Comparison of ENCODE assay signal across 14 mouse cellular contexts in genomic region chr10:39639783-39640182, GRCm38 (mm10). TPM values are rescaled to one million over a fixed set of nuclear protein-coding genes. Genes with fewer than 3 reads are reported as not detected.
DNase-seq lines count a peak whose midpoint lies in the region; ATAC-seq and TF ChIP-seq lines count a peak whose summit lies in the region.
"Had no signal": no experiment of that assay in that cellular context is flagged by ENCODE, and none has a peak within 500 bp of the region (broad histone marks: within the 10 kb centered on the region; RNA-seq: fewer than 3 reads in every experiment).

No protein-coding gene starts in this region.

- TF ChIP-seq POLR2A in testis, adult 2 months (IDR thresholded peaks at IDR 0.05; ENCODE audit: control insufficient read depth, low read depth, low read length) = no peak

- WGBS in limb, embryonic 15.5 days = 79% methylated on average over 5 of the region's 5 CpGs

- peak; percentile 44 to 71 for DNase-seq in heart, adult 18-20 months
- no peak for DNase-seq in heart, postnatal 14 days
- DNase-seq in testis, postnatal 14 days (ENCODE audit: low spot score) = no peak
- DNase-seq in layer of hippocampus, postnatal 14 days (ENCODE audit: low spot score in 2 of 2) = no peak
- no peak for DNase-seq in cerebellum, adult 11-12 months
- DNase-seq: cerebellum, adult 9-11 months; right cerebral cortex, adult 18-20 months had no signal

- no peak overlapping the region for H3K4me2 ChIP-seq in limb, embryonic 15.5 days
- H3K4me2 ChIP-seq: heart, embryonic 15.5 days; hindbrain, embryonic 15.5 days; midbrain, embryonic 15.5 days had no signal

- intact Hi-C loops in heart, postnatal 14 days (cut with DNase I) = no loop called here

- ATAC-seq in limb, embryonic 15.5 days (ENCODE audit: insufficient number of reproducible peaks, low FRiP score, low TSS enrichment, low read depth) = no peak

- no peaks in the 10 kb centered on the region for H3K27me3 ChIP-seq in testis, adult 2 months (ENCODE audit: control insufficient read depth, insufficient read depth, low read length)
- no peaks in the 10 kb centered on the region for H3K27me3 ChIP-seq in limb, embryonic 15.5 days
- H3K27me3 ChIP-seq: heart, embryonic 15.5 days; hindbrain, embryonic 15.5 days; midbrain, embryonic 15.5 days had no signal

- H3K9ac ChIP-seq in limb, embryonic 15.5 days = no peak overlapping the region
- H3K9ac ChIP-seq: heart, embryonic 15.5 days; hindbrain, embryonic 15.5 days; midbrain, embryonic 15.5 days had no signal

- no peaks in the 10 kb centered on the region for H3K36me3 ChIP-seq in testis, adult 2 months (ENCODE audit: control insufficient read depth, insufficient read depth, low read length)
- peaks cover 10% of the 10 kb centered on the region; the same call in 1 of the 2 replicates for H3K36me3 ChIP-seq in limb, embryonic 15.5 days
- H3K36me3 ChIP-seq: hindbrain, embryonic 15.5 days had no signal

- no peak overlapping the region for H3K4me3 ChIP-seq in testis, adult 2 months (ENCODE audit: control insufficient read depth, low read depth, low read length)
- no peak overlapping the region for H3K4me3 ChIP-seq in limb, embryonic 15.5 days
- H3K4me3 ChIP-seq: erythroblast, embryonic 14.5 days; heart, embryonic 15.5 days; hindbrain, embryonic 15.5 days; midbrain, embryonic 15.5 days had no signal

- H3K4me1 ChIP-seq in testis, adult 2 months (ENCODE audit: control insufficient read depth, insufficient read depth, low read length) = peaks cover 2% of the 10 kb centered on the region; the same call in 1 of the 2 replicates
- H3K4me1 ChIP-seq in limb, embryonic 15.5 days = peaks cover 16% of the 10 kb centered on the region

- no peak for TF ChIP-seq CTCF in testis, adult 2 months (IDR thresholded peaks at IDR 0.05; ENCODE audit: control insufficient read depth, insufficient read depth, insufficient replicate concordance, low read depth, low read length)

- H3K9me3 ChIP-seq in limb, embryonic 15.5 days = no peaks in the 10 kb centered on the region
- H3K9me3 ChIP-seq: heart, embryonic 15.5 days; hindbrain, embryonic 15.5 days; midbrain, embryonic 15.5 days had no signal

- H3K27ac ChIP-seq in testis, adult 2 months (ENCODE audit: control insufficient read depth, insufficient read depth, low read depth, low read length) = peak overlapping the region; percentile 55
- H3K27ac ChIP-seq in limb, embryonic 15.5 days = 0 out of 2 replicates have a peak overlapping the region, but pooled peaks have one; percentile 43
- H3K27ac ChIP-seq: heart, embryonic 15.5 days; macrophage had no signal

RNA-seq across cellular contexts. Expression of gene Traf3ip2, which starts 27.0 kb away (rescaled TPM):
- total RNA-seq in heart, adult 18-20 months (2021) = 1 to 10 TPM; 4.7 to 5.4 TPM
- total RNA-seq in heart, postnatal 14 days (2021) = 1 to 10 TPM; 5.3 to 6.8 TPM
- 1.1 and 2.6 TPM in 2 replicates for polyA plus RNA-seq in testis, adult 2 months (2012; rRNA removed)
- polyA plus RNA-seq in limb, embryonic 15.5 days (2015; fragmentation: Nextera tagmentation; extraction: Ambion mirVana) = 14.9 and 15.5 TPM in 2 replicates
- total RNA-seq in layer of hippocampus, postnatal 14 days (2021) = 1 to 10 TPM; 3.6 to 4.3 TPM

Comparison
In these comparisons a context has a peak if more than half of its experiments do, and no peak if none do; other contexts are left out.
1. DNase-seq: peak in heart, adult 18-20 months (2 of 2); none in heart, postnatal 14 days (0 of 2), testis, postnatal 14 days (single experiment), layer of hippocampus, postnatal 14 days (0 of 2) and cerebellum, adult 11-12 months (single experiment).